Mouse (Mus musculus) layer of hippocampus, postnatal 25 days (tissue): ENCODE measurements around the gene Prl2c5. TPM values are rescaled to one million over a fixed set of nuclear protein-coding genes. Genes with fewer than 3 reads are reported as not detected.
"Not testable (repeated sequence)": the region's sequence is repeated elsewhere in the genome, so short reads cannot be mapped to it uniquely, and the experiment has no call there.

Experiments
- DNase-seq, 2 experiments: peaks; one replicate each; pipeline ENCODE4 v3.0.0; 2022; ENCODE audit warnings: mixed read lengths in 2 of 2, low spot score in 1 of 2; ENCODE audit errors: extremely low spot score in 1 of 2
- total RNA-seq, 2 experiments: library from RNA; stranded (reverse); gene quantifications; 2 replicates each; pipeline ENCODE4 v1.2.3; 2021

Gene Prl2c5
- not detected for total RNA-seq

DNA sequence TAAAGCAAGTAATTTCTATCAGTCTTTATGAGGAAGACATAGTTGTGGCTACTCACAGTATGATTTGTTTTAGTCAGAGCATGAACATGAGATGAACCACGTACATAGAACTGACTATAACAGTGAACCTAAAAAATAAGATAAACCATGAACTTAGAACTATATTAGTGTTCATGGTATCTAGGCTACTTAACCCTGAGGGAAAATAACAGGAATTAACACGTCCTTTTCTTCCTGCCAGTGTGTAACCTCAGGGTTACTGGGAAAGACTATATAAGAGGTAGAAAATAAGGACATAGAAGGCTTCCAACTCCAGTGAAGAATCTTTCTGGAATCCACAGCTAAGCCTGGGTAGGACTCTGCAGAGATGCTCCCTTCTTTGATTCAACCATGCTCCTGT is at the start of gene Prl2c5:
Prl2c5 (plus strand) TSS at position 301 of the 400 bp plus-strand sequence.
- not testable (repeated sequence) for DNase-seq

- not testable (repeated sequence) for DNase-seq
These were observed 19.6 kb upstream of the Prl2c5 start for GRCm38 (mm10) chr13:13162777-13163485.

GRCm38 (mm10) chr13:13168631-13169030 is 13.9 kb upstream of the Prl2c5 start:
- not testable (repeated sequence) for DNase-seq

DNA sequence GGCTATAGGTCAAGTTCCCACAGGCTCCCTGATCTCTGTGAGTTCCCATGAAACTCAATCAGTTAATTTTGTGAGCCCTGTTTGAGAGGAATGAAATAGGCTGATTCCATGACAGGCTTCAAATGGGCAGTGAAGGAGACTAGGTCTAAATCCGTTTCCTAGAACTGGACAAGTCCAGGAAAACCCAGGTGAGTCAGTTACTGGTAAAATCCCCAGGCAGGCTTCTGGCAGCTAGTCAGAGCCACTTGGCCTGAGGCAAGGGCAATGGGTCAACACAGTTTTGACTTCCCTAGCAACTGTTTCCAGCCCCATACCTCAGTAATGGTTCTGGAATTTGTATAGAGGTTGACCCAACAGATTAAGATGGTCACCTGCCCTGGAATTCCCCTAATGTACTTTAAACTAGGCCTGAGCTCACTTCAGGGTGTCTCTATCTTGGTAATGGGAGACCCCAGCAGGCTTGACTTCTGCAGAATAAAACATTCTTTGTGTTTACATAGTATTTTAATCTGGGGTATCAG is 8.8 kb upstream of the Prl2c5 start:
- DNase-seq = not testable (repeated sequence)

DNA sequence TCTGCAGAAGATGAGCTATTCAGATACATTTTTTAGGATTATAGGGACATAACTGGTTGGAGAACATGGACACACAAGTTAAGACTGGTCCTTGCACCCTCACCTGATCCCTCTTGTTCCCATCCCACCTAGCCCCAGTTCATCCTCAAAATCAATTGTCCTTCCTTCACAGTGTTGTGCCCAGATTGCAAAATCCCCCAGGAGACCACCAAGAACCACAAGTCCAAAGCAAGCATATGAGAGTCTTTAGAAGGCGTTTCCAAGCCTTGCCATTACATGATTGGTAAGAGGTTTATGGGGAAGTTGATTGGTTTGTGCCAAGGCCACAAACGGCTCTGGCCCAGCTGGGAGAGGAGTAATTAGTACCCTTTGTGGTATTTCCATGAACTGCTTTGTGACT is 6.8 kb upstream of the Prl2c5 start:
- DNase-seq = not testable (repeated sequence)

GRCm38 (mm10) chr13:13211168-13211567 is 28.7 kb downstream of the Prl2c5 start:
- DNase-seq = not testable (repeated sequence)

DNA sequence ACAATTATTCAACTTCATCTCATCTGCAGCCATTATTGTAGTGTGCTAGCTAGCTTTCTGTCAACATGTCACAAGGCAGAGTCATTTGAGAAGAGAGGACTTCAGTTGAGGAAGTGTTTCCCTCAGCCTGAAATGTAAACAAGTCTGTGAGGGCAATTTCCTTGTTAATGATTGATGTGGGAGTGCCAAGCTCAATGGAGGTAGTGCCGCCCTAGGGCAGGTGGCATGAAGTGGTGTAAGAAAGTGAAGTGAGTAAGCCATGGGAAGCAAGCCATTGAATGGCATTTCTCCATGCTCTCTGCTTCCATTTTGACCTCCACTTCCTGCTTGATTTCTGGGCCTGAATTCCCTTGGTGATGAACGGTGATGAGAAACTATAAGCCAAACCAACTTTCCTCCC is 33.8 kb downstream of the Prl2c5 start:
- DNase-seq = not testable (repeated sequence)

DNA sequence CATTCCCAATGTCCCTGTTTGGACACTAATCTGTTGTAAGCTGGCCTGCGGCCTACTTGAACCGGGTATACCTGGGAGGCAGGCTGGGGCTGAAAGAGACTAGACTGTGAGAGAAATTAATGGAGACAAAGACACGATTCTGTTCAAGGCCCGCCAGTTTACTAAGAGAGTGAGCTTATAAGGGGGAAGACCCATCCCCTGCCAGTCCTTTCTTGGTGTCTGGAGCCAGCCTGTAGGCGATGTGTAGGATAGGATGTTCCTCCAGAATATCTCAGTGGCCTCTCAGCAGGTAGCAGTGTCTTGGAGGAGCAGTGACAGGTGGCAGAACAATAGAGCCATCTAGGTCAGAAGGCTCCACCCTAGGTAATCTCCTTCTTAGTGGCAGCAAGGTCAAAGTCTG is 37.7 kb downstream of the Prl2c5 start:
- not testable (repeated sequence) for DNase-seq

GRCm38 (mm10) chr13:13237456-13237855 is 54.9 kb downstream of the Prl2c5 start:
- DNase-seq = peak in 1 of 2 experiments; percentile 65

Other genes starting within 250 kb of the Prl2c5 start
- gene Prl2c2, start 177.3 kb upstream of the Prl2c5 start, total RNA-seq = not detected
- gene Gpr137b, start 211.3 kb downstream of the Prl2c5 start, total RNA-seq = 10 to 100 TPM; 17.8 to 19.7 TPM